Mouse (Mus musculus) Patski (cell line): Measurements from ENCODE around the gene Ptprk. TPM values are rescaled to one million over a fixed set of nuclear protein-coding genes. Genes with fewer than 3 reads are reported as not detected.
A peak's percentile ranks its signal among the peaks of the same experiment; 100 is the strongest.

Source experiments
- ATAC-seq: fragments of 100-300 bp; one replicate; pipeline ENCODE4 v1.8.0; 2021
- CTCF ChIA-PET: fragments of 350-600 bp; sonication (Branson Sonifier 250); formaldehyde crosslinking; loops from one replicate; lab custom pipeline; 2022; ENCODE audit warnings: inconsistent platforms; lab: Charles Lee
- POLR2A ChIA-PET: fragments of 350-600 bp; sonication (Branson Sonifier 250); formaldehyde crosslinking; loops from one replicate; lab custom pipeline; 2022; ENCODE audit warnings: antibody characterized with exemption, inconsistent platforms; lab: Charles Lee
- DNase-seq: peaks from one replicate; pipeline ENCODE4 v3.0.0-alpha.2; 2011; ENCODE audit warnings: low read depth, low spot score
- H3K27me3 ChIP-seq: fragments of 371-371 bp; one replicate; pipeline ENCODE4 v1.5.1; 2021
- CTCF ChIP-seq: fragments of 100-300 bp; IDR thresholded peaks from one replicate; pipeline ENCODE4 v1.5.1; 2021
- in situ Hi-C: fragments of 300-500 bp; cut with MboI; formaldehyde crosslinking; loops from 3 replicates; pipeline ENCODE4 v1.11.1; 2018; ENCODE audit warnings: low pct_unique_long_range_greater_than_20kb, mixed read lengths
- polyA plus RNA-seq: library from polyadenylated mRNA; unstranded; gene quantifications from one replicate; pipeline ENCODE4 v1.2.3, GENCODE M21; 2021

The Ptprk gene
- polyA plus RNA-seq, 1 experiment from 2014 or later: 88.2 TPM

- H3K27me3 ChIP-seq: no peaks in the 10 kb centered on the region
- no peak for TF ChIP-seq CTCF
- ATAC-seq (no peak), DNase-seq (no peak)
- ChIA-PET CTCF (interaction anchor here (0.6 kb wide), 1 partner anchor 441 kb away, joined by 3 read pairs; no protein-coding TSS in a partner anchor), POLR2A (interaction anchor here (1.0 kb wide), 1 partner anchor 13 kb away, joined by 3 read pairs; no protein-coding TSS in a partner anchor)
- in situ Hi-C loops: no loop called here
Measured at GRCm38 (mm10) chr10:28387563-28388222, 313.1 kb downstream of the Ptprk start.

DNA sequence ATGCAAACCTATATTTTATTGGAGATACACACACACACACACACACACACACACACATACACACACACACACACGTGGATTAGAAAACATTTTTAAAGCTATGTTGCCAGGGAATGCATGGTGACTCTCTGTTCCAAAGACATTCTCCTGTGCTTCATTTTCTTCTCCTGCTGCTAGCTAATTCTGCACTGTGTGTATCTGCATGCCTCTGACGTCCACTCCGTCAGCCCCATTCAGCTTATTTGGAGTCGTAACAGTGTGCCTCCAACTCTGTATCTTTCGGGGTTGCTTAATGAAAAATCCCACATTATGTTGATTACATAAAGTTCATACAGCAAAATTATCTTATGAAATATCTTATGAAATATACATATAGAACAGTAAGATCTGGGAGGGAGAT lies 316.5 kb downstream of the Ptprk start:
- in situ Hi-C loops: no loop called here
- H3K27me3 ChIP-seq: no peaks in the 10 kb centered on the region
- DNase-seq (no peak), ATAC-seq (no peak)
- ChIA-PET POLR2A (interaction anchor here (1.0 kb wide), 1 partner anchor 13 kb away, joined by 5 read pairs; no protein-coding TSS in a partner anchor), CTCF (no interaction called here)
- no peak for TF ChIP-seq CTCF

GRCm38 (mm10) chr10:28395610-28396519 lies 321.2 kb downstream of the Ptprk start:
- ATAC-seq (peak; percentile 47), DNase-seq (no peak)
- in situ Hi-C loops: no loop called here
- no peaks in the 10 kb centered on the region for H3K27me3 ChIP-seq
- no peak for TF ChIP-seq CTCF
- ChIA-PET POLR2A (interaction anchor here (1.1 kb wide), 1 partner anchor 321 kb away, joined by 3 read pairs; no protein-coding TSS in a partner anchor), CTCF (no interaction called here)

- ChIA-PET CTCF (no interaction called here), POLR2A (no interaction called here)
- ATAC-seq: no peak
- no peaks in the 10 kb centered on the region for H3K27me3 ChIP-seq
- TF ChIP-seq CTCF: no peak
- DNase-seq: no peak
- in situ Hi-C loops: no loop called here
Measured at GRCm38 (mm10) chr10:28396520-28396915, 321.9 kb downstream of the Ptprk start.

DNA sequence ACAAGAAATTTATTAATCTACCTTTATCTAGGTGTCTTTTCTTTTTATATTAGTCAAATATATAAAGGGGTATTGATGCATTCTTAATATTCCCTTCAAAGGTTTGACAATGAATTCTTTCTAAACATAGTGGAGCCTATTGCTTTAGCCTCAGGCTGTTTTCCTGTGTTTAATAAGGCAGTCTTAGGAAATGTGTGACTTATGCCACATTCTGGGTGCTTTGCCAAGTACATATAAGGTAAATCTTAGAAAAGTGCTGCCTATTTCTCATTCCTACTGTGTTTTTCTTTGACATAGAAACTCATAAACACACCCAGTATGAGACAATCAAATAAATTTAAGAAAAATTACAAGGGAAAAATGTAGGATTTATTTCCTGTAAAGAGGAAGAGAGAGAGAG lies 327.2 kb downstream of the Ptprk start:
- ChIA-PET CTCF (interaction anchor here (1.4 kb wide), 1 partner anchor 8 kb away, joined by 3 read pairs; no protein-coding TSS in a partner anchor), POLR2A (no interaction called here)
- in situ Hi-C loops: no loop called here
- ATAC-seq (no peak), DNase-seq (no peak)
- TF ChIP-seq CTCF: no peak
- no peaks in the 10 kb centered on the region for H3K27me3 ChIP-seq

DNA sequence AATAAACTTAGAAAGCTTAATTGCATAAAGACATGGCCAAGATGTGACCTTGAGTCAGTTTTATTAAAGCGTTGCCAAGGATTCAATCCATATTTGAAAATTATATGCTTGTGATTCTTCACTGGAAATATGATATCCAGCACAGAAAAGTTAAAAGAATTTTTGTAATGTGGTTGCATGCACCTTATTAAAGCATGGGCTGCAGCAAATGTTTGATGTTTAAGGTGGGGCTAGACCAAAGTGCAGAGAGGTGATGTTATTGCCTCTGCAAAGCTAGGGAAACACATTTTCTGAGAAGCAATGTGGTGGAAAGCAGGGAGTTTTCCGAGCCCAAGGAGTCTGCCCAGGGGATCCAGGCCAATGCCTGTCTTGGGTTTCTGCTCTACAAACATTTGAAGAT lies 334.4 kb downstream of the Ptprk start:
- no peaks in the 10 kb centered on the region for H3K27me3 ChIP-seq
- ATAC-seq (no peak), DNase-seq (no peak)
- POLR2A ChIA-PET: no interaction called here
- in situ Hi-C loops: no loop called here
- CTCF ChIA-PET: no interaction called here
- no peak for TF ChIP-seq CTCF

GRCm38 (mm10) chr10:28414823-28415222 lies 340.2 kb downstream of the Ptprk start:
- H3K27me3 ChIP-seq: no peaks in the 10 kb centered on the region
- ChIA-PET POLR2A (no interaction called here), CTCF (interaction anchor here (0.7 kb wide), 1 partner anchor 10 kb away, joined by 3 read pairs; no protein-coding TSS in a partner anchor)
- ATAC-seq: no peak
- in situ Hi-C loops: no loop called here
- no peak for TF ChIP-seq CTCF
- DNase-seq: no peak

DNA sequence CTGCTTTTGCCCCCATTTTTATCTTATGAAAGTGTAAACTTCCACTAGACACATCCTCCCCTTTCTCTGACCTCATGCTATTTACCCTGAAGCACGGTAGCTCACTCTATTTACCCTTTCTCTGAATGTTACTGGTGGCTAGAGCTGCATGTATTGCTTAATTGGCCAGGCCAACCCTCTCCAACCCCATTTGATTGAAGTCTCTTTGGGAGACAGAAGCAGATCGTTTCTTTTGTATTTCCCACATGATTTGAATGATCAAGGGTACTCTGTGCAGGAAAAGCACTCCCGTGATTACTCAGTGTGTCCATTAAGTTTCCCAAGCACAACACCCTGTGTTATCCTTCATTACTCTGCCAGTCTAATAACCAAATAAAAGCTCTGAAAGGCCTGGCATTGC lies 348.0 kb downstream of the Ptprk start:
- POLR2A ChIA-PET: no interaction called here
- DNase-seq (no peak), ATAC-seq (no peak)
- in situ Hi-C loops: no loop called here
- no peaks in the 10 kb centered on the region for H3K27me3 ChIP-seq
- CTCF ChIA-PET: no interaction called here
- no peak for TF ChIP-seq CTCF

- ChIA-PET CTCF (no interaction called here), POLR2A (no interaction called here)
- ATAC-seq: no peak
- in situ Hi-C loops: no loop called here
- H3K27me3 ChIP-seq: no peaks in the 10 kb centered on the region
- TF ChIP-seq CTCF: no peak
- no peak for DNase-seq
Measured at GRCm38 (mm10) chr10:28425371-28425770, 350.8 kb downstream of the Ptprk start.

DNA sequence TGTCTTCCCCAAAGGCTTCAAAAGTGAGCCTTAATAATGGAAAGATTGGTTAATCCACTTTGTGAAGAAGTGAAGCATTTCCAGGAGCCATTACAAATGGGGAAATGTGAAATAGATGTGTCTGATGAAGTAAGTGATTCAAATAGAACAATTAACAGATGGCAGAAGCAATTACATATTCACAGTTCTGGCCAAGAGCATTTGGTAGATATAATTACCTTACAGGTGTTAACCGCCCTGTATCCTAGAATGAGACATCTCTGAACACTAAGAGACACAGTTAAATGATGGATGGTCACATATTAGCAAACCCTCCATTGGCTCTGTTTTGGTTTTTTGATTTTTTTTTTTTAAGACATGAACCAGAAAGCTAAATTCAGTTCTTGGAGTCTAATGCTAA lies 361.5 kb downstream of the Ptprk start:
- in situ Hi-C loops: no loop called here
- TF ChIP-seq CTCF: no peak
- no peak for DNase-seq
- ATAC-seq: no peak
- H3K27me3 ChIP-seq: no peaks in the 10 kb centered on the region
- ChIA-PET CTCF (interaction anchor here (1.2 to 1.8 kb wide), 2 partner anchors 15 to 18 kb away, joined by 4 read pairs; no protein-coding TSS in a partner anchor), POLR2A (no interaction called here)

DNA sequence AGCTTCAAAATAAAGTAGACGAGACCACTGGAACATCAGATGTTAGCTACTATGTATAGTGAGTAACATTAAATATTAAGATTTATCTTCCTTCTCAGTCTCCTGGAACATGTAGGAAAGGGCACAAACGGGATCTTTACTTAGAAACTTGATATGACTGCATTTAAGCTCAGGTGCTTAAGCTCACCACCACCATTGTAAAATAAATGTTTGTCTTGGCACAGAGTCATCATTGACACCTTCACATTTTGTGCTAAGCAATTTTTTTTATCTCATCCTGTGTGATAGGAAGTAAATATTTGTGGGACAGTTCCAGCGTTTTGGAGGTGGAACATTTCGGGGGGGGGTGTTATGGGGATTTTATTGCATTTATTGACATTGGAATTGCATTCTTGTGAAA lies 375.2 kb downstream of the Ptprk start:
- H3K27me3 ChIP-seq: no peaks in the 10 kb centered on the region
- ChIA-PET POLR2A (no interaction called here), CTCF (no interaction called here)
- no peak for TF ChIP-seq CTCF
- no peak for DNase-seq
- ATAC-seq: no peak
- in situ Hi-C loops: no loop called here
